26 mouse cellular contexts compared by ENCODE assay signal in the genomic region with DNA sequence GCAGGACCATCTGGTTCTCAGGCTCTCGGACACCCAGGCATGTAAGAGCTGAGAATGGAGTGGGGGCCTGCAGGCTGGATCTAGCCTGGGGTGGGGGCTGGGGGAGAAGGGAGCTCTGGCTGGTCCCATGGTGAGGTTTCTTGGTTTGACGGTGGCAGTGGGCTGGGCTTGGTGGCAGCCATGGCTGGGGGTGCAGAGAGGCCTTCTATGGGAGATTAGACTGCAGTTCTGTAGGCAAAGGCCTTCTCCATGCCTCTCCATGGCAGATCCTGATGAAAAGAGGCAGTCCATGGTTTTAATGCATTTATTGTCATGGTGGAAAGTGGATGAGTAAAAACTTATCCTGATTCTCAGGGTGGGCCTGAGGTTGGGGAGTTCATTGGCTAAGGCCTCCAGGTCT. TPM values are rescaled to one million over a fixed set of nuclear protein-coding genes. Genes with fewer than 3 reads are reported as not detected.
DNase-seq lines count a peak whose midpoint lies in the region; ATAC-seq lines count a peak whose summit lies in the region.
"Had no signal": no experiment of that assay in that cellular context is flagged by ENCODE, and none has a peak within 500 bp of the region (broad histone marks: within the 10 kb centered on the region; RNA-seq: fewer than 3 reads in every experiment).

No protein-coding gene starts in this region.

- WGBS in heart, embryonic 10.5 days, result 80% methylated on average over 2 of the region's 2 CpGs
- WGBS in heart, embryonic 11.5 days (ENCODE audit: insufficient replicate concordance), result 86% methylated on average over 2 of the region's 2 CpGs

- H3K9me3 ChIP-seq in heart, embryonic 10.5 days, result no peaks in the 10 kb centered on the region
- H3K9me3 ChIP-seq in heart, embryonic 11.5 days (replicated peaks; ENCODE audit: control insufficient read depth, low read length), result no peaks in the 10 kb centered on the region
- H3K9me3 ChIP-seq: G1E had no signal

- H3K4me3 ChIP-seq in heart, embryonic 10.5 days, result no peak overlapping the region
- H3K4me3 ChIP-seq in heart, embryonic 11.5 days (ENCODE audit: low read depth, low read length), result no peak overlapping the region

- H3K4me2 ChIP-seq in heart, embryonic 11.5 days, result no peak overlapping the region

- no peak for ATAC-seq in heart, embryonic 11.5 days (replicated peaks; ENCODE audit: insufficient number of reproducible peaks, low FRiP score, low TSS enrichment)
- ATAC-seq: activated CD4-positive, CD25-positive, alpha-beta regulatory T cell, adult 4 months; CD4-positive, CD25-positive, alpha-beta regulatory T cell, adult 4 months; Patski had no signal

- H3K27me3 ChIP-seq in heart, embryonic 10.5 days (ENCODE audit: insufficient read depth, poor library complexity, severe bottlenecking), result no peaks in the 10 kb centered on the region
- H3K27me3 ChIP-seq in heart, embryonic 11.5 days (ENCODE audit: control insufficient read depth, insufficient read depth, low read length), result no peaks in the 10 kb centered on the region
- H3K27me3 ChIP-seq: CH12.LX had no signal

- H3K27ac ChIP-seq in heart, embryonic 10.5 days, result no peak overlapping the region
- H3K27ac ChIP-seq in heart, embryonic 11.5 days (ENCODE audit: low read depth, low read length), result no peak overlapping the region

- H3K36me3 ChIP-seq in heart, embryonic 10.5 days, result no peaks in the 10 kb centered on the region
- H3K36me3 ChIP-seq in heart, embryonic 11.5 days (ENCODE audit: control insufficient read depth, insufficient read depth, low read length), result no peaks in the 10 kb centered on the region
- H3K36me3 ChIP-seq: G1E had no signal

- DNase-seq in heart, adult 11 months, result peak; percentile 52
- no peak for DNase-seq in heart, adult 8-10 months (ENCODE audit: low spot score)
- DNase-seq in heart, embryonic 10.5 days (ENCODE audit: low spot score), result peak; percentile 53
- peak; percentile 31 for DNase-seq in testis, postnatal 10 days (ENCODE audit: low spot score)
- DNase-seq in testis, postnatal 14 days (ENCODE audit: low spot score), result no peak
- DNase-seq: adrenal gland, adult 2 months; adrenal gland, adult 8-10 months; adrenal gland, postnatal 10 days; adrenal gland, postnatal 14 days; adrenal gland, postnatal 25 days; adrenal gland, postnatal 36 days; B cell, adult 2 months; cerebellum, adult 11 months; cerebellum, adult 11-12 months; cerebellum, adult 18-20 months had no signal

- peaks cover 3% of the 10 kb centered on the region; the same call in 1 of the 2 replicates for H3K4me1 ChIP-seq in heart, embryonic 10.5 days
- no peaks in the 10 kb centered on the region for H3K4me1 ChIP-seq in heart, embryonic 11.5 days (ENCODE audit: control insufficient read depth, insufficient read depth, low read length)

- no peak overlapping the region for H3K9ac ChIP-seq in heart, embryonic 11.5 days (ENCODE audit: low read depth, low read length)

RNA-seq across cellular contexts. Expression of gene Ccdc121, which starts 7.8 kb away (rescaled TPM):
- not detected for total RNA-seq in heart, adult 8-10 months (2022)
- 0.15 TPM in 1 of 2 replicates, not detected in the other for polyA plus RNA-seq in heart, embryonic 10.5 days (2016; fragmentation: Nextera tagmentation; extraction: Ambion mirVana)
- polyA plus RNA-seq in heart, embryonic 11.5 days (2014; fragmentation: Nextera tagmentation; extraction: Ambion mirVana), result 0.53 TPM in 1 of 2 replicates, not detected in the other
- total RNA-seq: adrenal gland, adult 18-20 months; adrenal gland, adult 2 months; adrenal gland, postnatal 10 days; adrenal gland, postnatal 14 days; adrenal gland, postnatal 25 days; adrenal gland, postnatal 36 days; adrenal gland, postnatal 4 days; CH12.LX; ES-E14; MEL had no signal
- polyA plus RNA-seq: activated CD4-positive, CD25-positive, alpha-beta regulatory T cell, adult 4 months; adrenal gland, adult 2 months; C2C12; CD4-positive, CD25-positive, alpha-beta regulatory T cell, adult 4 months; G1E; Patski had no signal

Comparison
In these comparisons a context has a peak if more than half of its experiments do, and no peak if none do; other contexts are left out.
1. DNase-seq: peak in heart, adult 11 months (single experiment), heart, embryonic 10.5 days (single experiment) and testis, postnatal 10 days (single experiment); none in heart, adult 8-10 months (single experiment) and testis, postnatal 14 days (single experiment).